Mouse (Mus musculus): Measurements from ENCODE around the gene Rubcnl. TPM values are rescaled to one million over a fixed set of nuclear protein-coding genes. Genes with fewer than 3 reads are reported as not detected.

The Rubcnl gene
- polyA plus RNA-seq (2017; shearing (Covaris generic)), result 0.32 TPM

GRCm38 (mm10) chr14:75015856-75016714 is at the start of gene Rubcnl:
TSS of gene Rubcnl (plus strand) at chr14:75016027.

Other genes with a start within 250 kb of the Rubcnl start
- gene Lrch1, start 68.2 kb upstream of the Rubcnl start, polyA plus RNA-seq (2017; shearing (Covaris generic)), result 66.3 TPM
- not detected for gene Lrrc63, start 114.9 kb downstream of the Rubcnl start, polyA plus RNA-seq (2017; shearing (Covaris generic))
- 933 TPM for gene Lcp1, start 115.1 kb downstream of the Rubcnl start, polyA plus RNA-seq (2017; shearing (Covaris generic))
- gene Cpb2, start 226.3 kb downstream of the Rubcnl start, polyA plus RNA-seq (2017; shearing (Covaris generic)), result not detected